In genomic region chr2:31470683-31471385, GRCm38 (mm10) we compare ENCODE assay signal across 8 mouse cellular contexts. TPM values are rescaled to one million over a fixed set of nuclear protein-coding genes. Genes with fewer than 3 reads are reported as not detected.
A peak's percentile ranks its signal among the peaks of the same experiment; 100 is the strongest.
DNase-seq lines count a peak whose midpoint lies in the region; ATAC-seq lines count a peak whose summit lies in the region.

No protein-coding gene starts in this region.

- H3K27me3 ChIP-seq in kidney, embryonic 14.5 days (ENCODE audit: control insufficient read depth, insufficient read depth, low read length): peaks cover 11% of the 10 kb centered on the region

- WGBS in kidney, embryonic 14.5 days: 9% methylated on average over 18 of the region's 19 CpGs

- H3K27ac ChIP-seq in kidney, embryonic 14.5 days (ENCODE audit: low read depth, low read length): no peak overlapping the region

- H3K4me3 ChIP-seq in kidney, embryonic 14.5 days (ENCODE audit: low read length): peak overlapping the region; percentile 42

- ATAC-seq in kidney, embryonic 14.5 days (ENCODE audit: low FRiP score, low TSS enrichment): peak; percentile 45; the same call in 1 of the 2 replicates
- ATAC-seq in erythroid progenitor cell, adult 5-6 weeks (replicated peaks; ENCODE audit: low FRiP score, poor library complexity, severe bottlenecking): no peak

- H3K4me2 ChIP-seq in kidney, embryonic 14.5 days (replicated peaks; ENCODE audit: low read depth, low read length): peak overlapping the region; percentile 88

- peak overlapping the region; percentile 44 for H3K9ac ChIP-seq in kidney, embryonic 14.5 days (ENCODE audit: low read depth, low read length)

- no peaks in the 10 kb centered on the region for H3K36me3 ChIP-seq in kidney, embryonic 14.5 days (ENCODE audit: control insufficient read depth, insufficient read depth, low read length)

- H3K9me3 ChIP-seq in kidney, embryonic 14.5 days (ENCODE audit: control insufficient read depth, low read length): no peaks in the 10 kb centered on the region

- H3K4me1 ChIP-seq in kidney, embryonic 14.5 days (ENCODE audit: control insufficient read depth, insufficient read depth, low read length): peaks cover 5% of the 10 kb centered on the region; the same call in 1 of the 2 replicates

- peak; percentile 40 for DNase-seq in urinary bladder, postnatal 14 days (ENCODE audit: low spot score)
- DNase-seq in urinary bladder, adult 2 months (ENCODE audit: low spot score): no peak
- peak; percentile 47 to 56 for DNase-seq in heart, adult 9 months (ENCODE audit: low spot score in 2 of 2)
- peak; percentile 56 for DNase-seq in lung, postnatal 14 days
- peak; percentile 36 to 47 for DNase-seq in thymus, adult 18-20 months
- DNase-seq in cerebellum, adult 9-10 months: no peak

RNA-seq across cellular contexts. Expression of gene Ass1, which starts 0.8 kb away (rescaled TPM):
- 34.7 and 39.5 TPM in 2 replicates for polyA plus RNA-seq in urinary bladder, adult 2 months (2012; rRNA removed)
- 13.8 and 20.3 TPM in 2 replicates for polyA plus RNA-seq in kidney, embryonic 14.5 days (2014; fragmentation: Nextera tagmentation; extraction: Ambion mirVana)
- 5.0 and 15.1 TPM in 2 replicates for total RNA-seq in erythroid progenitor cell, adult 5-6 weeks (2015; ENCODE audit: low replicate concordance)
- total RNA-seq in erythroid progenitor cell, adult 5-6 weeks (2017; ENCODE audit: low replicate concordance): 3.9 and 6.1 TPM in 2 replicates

Comparison
In these comparisons a context has a peak if more than half of its experiments do, and no peak if none do; other contexts are left out.
1. DNase-seq: peak in urinary bladder, postnatal 14 days (single experiment), heart, adult 9 months (2 of 2), lung, postnatal 14 days (single experiment) and thymus, adult 18-20 months (2 of 2); none in urinary bladder, adult 2 months (single experiment) and cerebellum, adult 9-10 months (single experiment).